Mouse (Mus musculus) gastrocnemius, postnatal 10 days (tissue): Measurements from ENCODE around the gene 4933411K16Rik. TPM values are rescaled to one million over a fixed set of nuclear protein-coding genes. Genes with fewer than 3 reads are reported as not detected.

ENCODE experiments used
- DNase-seq: peaks from one replicate; pipeline ENCODE4 v3.0.0; 2021; ENCODE audit warnings: mixed read lengths
- long read RNA-seq, 2 experiments: library from polyadenylated mRNA; stranded (forward); transcript quantifications; one replicate each; pipeline ENCODE4 v2.0.0; 2021
- total RNA-seq, 2 experiments: library from RNA; stranded (reverse); gene quantifications; 2 replicates each; pipeline ENCODE4 v1.2.3; 2021

Gene 4933411K16Rik
- total RNA-seq = under 1 TPM; 0.40 to 0.50 TPM
- long read RNA-seq, experiment 1 = 0 reads
- long read RNA-seq, experiment 2 = 0 reads

DNA sequence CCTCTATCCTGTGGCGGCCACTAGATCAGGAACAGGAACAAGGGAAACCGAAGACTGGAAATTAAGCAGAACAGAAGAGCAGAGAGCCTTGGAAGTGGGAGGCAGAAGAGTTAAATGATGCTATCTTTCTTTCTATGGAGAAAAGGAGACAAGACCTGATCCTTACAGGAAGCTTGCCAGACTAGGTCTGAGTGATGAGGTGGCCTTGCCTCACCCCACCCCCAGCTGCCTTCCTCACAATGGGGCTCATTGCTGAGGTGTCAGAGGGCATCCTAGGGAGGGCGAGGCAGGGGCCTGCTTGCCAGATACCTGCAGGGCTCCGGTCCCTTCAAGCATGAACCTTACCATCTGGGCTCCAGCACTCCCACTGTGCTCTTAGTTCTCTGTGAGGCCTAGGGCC lies at the start of gene 4933411K16Rik:
4933411K16Rik (plus strand) TSS at position 301 of the 400 bp plus-strand sequence.
- DNase-seq = no peak

DNA sequence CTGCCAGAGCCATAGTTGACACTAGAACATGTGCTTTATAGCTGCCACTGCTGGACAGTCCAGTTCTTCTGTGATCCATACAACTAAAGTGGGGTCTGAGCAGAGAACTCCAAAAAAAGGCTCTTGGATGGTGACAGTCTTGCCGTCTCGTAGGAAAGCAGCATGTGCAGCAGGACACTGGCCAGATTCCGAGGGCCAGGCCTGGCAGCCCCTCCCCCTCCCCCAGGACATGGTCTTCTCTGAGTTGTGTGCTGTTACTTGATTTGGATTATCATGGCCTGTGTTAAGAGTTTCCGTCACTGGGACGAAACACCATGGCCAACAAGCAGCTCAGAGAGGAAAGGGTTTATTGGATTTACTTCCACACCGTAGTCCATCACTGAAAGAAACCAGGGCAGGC lies 47.8 kb upstream of the 4933411K16Rik start:
- DNase-seq = no peak

DNA sequence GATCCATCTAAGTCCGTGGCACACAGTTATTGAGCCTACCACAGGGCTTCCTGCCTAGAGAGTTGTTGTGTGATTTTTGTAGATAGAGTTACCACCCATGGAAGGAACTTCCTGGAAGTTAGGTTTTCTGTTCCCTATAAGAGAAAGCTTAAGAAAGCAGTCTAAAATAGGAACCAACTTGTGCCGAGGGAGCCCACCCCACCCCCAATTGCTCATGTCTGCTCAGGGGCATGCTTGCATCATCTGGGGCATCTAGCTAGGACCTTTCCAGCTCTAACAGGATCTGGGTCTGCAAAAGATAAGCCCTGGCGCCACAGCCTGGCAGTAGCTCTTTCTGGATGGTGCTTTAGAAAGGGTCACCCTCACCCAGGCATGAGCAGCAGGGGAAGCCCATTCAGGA lies 46.4 kb upstream of the 4933411K16Rik start:
- DNase-seq = no peak

DNA sequence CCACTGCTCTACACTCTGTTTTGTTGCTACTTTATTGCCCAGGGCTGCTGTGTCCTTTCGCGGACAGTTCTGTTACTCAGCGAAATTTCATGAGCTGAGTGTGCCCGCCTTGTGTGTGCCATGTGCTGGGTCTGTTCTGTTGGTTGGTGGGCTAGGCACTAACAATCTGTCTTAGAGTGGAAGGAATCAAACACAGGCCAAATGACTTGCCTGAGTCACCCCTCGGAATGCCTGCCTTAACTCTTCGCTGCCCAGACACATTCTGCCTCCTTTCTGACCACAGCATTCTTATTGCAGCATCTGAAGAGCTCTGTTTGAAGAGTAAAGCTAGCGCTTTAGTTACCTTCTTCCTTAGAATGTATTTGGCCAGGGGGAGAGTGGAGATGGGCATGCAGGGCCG lies 45.5 kb upstream of the 4933411K16Rik start:
- no peak for DNase-seq

DNA sequence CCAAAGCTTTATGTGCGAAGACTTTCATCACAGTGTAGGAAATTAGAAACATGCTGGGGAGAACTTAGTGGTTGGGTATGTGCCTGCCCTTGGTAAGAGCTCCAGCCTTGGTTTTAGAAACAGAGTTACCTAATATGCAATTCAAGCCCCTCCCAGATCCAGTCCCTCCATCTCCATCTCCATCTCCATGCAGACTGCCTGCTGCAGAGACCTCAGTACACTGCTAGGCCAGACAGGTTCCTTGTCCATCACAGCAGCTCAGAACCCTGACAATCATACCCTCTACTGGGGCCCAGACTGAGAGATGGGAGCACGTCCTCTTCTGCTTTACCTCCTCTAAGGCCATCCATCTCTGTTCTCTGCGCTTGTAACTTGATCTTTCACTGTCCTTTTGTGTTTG lies 43.5 kb upstream of the 4933411K16Rik start:
- DNase-seq = no peak

DNA sequence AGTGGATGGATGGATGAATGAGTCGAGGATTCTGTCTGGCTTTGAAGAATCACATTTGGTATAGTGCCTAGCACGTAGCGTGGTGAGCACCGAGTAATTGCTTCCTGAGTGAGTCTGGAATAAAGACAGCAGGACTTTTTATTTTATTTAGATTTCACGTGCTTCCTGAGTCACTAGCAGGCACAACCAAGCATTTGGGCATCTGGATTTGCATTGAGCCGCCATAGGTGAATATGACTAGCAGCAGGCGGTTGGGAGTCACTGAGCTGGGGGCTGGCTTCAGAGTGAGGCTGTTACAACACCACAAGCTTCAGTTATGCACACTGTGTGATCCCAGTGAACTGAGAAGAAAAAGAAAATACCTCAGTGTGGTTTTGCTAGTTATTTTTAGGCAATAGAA lies 43.0 kb upstream of the 4933411K16Rik start:
- DNase-seq = no peak

DNA sequence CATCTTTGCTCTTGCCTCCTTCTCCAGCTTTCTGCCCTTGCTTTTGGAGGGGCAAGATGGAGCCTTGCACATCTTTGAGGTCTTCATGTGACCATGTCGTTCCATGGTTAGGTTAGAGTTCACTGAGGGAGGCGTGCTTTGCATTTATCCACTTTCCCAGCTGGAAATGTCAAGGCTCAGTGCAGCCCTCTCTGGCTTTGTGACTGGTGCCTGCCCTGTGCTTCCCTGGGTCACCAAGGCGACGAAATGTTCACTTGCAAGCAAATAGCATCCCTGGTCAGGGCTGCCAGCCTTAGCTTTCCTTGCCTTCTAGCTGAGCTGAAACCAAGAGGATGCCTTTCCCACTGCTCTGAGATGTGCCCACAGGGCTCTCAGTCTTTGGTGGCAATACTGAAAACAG lies 41.6 kb upstream of the 4933411K16Rik start:
- no peak for DNase-seq

DNA sequence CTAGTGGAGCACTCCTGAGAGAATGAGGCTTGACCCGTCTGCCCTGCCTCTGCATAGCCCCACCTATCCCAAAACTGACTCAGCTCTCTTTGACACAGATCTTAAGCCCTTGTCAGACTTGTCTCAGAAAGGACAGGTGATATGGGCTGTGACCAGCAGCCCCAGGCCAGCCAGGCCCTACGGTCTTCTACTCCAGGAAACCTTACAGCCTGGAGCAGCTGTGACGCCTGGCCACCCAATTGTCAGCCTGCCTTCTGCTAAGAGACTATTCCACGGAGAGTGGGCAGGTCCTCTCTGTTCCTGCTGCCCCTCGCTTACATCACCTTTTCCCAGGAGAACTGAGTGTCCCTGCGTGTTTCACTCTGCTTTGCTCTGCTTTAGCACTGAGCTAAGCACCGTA lies 40.9 kb upstream of the 4933411K16Rik start:
- no peak for DNase-seq

DNA sequence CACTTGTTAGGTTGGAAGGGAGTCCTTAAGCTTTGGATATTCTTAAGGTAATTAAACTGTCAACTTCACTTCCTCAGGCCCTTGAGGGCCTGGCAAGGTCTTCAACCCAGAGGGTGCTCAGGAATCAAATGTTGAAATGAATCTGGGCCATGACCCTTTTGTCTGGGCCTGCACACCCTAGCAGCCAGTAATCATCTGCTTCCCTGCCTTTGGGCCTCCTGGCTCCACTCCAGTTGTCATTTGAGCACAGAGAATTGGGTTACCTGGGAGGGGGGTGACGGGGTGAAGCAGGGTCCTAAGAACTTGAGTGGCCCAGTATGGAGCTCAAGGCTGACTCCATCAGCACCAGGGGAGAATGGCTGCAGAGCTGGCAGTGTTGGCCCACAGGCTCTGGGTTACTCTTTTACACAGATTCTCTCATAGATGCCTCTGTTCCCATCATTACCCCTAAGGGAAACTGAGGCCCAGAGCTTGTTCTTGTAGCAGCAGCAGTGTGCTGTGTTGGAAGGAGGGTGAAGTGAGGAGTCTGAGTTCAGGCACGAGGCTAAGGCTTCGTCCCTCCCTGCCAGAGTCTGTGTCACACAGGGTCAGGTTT lies 37.7 kb upstream of the 4933411K16Rik start:
- peak; percentile 35 for DNase-seq

DNA sequence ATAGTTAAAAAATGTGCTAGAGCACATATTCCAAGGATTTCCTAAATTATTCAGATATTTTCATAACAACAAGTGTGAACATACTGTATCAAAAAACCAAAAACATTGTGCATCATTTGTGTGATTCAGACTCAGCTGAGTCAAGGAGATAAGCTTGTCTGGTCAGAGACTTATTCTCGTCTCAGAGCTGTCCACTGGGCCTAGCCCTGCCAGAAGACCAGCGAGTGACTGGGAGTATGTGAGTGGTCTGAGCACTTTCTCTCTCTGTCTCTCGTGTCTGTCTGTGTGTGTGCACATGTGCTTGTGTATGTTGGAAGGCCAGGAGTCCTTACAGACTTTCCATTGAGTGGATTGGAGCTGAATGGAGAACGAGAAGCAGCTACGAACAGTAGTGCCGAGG lies 37.0 kb upstream of the 4933411K16Rik start:
- DNase-seq = no peak

DNA sequence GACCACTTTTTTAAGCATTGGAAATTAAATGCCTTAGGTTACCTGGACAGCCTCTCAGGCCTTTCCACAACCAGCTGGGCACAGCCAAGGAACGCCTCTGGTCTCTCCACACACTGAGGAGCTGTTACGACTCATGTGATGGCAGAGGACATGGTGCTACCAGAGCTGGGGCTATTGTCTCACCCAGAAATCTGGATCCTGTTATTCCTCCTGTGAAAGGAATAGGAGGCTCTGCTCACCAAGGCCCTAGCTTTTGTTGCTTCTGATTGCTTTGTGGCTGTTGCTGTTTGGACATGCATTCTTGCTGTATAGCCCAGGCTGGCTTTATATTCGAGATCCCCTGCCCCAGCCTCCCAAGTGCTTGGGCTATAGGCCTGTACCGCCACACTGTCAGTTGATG lies 35.8 kb upstream of the 4933411K16Rik start:
- no peak for DNase-seq

DNA sequence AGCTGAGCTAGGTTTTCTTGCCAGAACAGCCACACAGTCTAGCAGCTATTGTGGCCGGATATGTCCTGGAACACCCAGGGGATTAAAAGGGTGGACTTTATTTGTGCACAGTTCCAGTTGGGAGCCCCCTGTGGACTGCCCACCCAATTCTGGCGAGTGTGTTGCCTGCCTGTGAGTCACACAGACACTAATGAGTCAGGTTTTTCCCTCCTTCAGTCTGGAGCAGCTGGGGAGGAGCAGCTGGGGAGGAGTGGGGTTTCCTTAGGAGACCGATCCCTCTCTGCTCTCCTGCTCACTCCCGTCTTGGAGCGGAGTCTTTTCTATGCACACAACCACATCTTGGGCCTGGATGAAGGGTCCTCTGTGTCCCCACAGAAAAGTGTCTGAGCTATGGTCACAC lies 35.2 kb upstream of the 4933411K16Rik start:
- no peak for DNase-seq

DNA sequence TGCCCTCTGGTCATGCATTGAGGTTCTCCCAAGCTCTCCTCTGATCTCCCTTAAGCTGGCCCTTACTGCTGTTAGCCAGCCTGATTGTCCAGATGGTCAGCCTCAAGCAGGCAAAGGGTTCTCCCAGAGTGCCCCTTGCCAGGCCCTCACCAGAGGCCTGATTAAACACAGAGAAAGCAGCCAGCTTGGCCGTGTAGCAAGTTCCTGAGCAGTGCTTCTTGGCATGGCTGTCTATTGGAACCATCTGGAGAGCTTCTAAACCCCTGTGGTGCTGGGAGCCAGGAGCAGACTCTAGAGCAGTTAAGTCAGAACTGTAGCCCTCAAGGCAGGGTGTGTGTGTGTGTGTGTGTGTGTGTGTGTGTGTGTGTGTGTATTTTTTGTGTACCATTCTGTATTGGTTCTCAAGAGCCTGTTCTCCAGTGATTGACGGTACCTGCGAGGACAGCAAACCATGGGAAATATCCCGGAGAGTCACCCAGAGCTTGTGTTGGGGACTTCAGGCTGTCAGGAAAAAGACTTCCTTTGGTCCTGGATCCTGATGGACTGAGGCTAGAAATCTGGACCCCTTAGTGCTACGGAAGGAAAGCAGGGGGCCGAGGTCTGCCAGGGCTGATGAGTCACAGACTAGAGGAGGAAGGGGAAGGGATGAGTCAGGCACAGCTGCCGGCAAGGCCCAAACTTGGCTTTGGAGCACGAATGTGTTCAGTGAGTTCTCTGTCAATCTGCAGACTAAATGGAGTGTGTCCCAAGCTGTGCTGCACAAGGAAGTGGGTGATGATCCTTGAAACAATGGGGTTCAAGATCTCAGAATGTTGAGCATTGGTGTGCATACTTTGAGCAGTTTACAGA lies 34.4 kb upstream of the 4933411K16Rik start:
- DNase-seq = peak; percentile 60

DNA sequence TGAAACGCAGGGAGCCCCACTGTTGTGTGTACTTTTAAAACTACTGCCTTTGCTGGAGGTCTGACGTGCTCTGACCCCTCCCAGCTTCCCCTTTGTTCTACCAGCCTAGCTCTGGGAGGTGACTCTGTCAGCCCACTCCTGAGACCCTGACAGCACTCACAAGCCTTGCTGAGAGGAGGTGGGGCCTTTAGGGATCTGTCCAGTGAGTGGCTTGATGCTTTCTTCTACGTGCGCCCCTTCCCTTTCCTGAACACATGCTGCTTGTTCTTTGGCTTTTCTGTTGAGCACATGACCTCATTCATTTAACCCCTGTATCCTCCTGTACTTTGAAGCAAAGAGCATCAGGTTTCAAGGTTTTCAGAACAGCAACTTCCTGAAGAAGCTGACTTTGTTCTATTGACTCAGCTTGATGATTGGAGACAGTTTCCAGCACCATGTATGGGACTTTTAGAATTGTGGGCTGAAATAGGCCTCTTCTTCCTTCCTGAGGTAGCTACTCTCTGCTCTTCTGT lies 33.0 kb upstream of the 4933411K16Rik start:
- DNase-seq = no peak

DNA sequence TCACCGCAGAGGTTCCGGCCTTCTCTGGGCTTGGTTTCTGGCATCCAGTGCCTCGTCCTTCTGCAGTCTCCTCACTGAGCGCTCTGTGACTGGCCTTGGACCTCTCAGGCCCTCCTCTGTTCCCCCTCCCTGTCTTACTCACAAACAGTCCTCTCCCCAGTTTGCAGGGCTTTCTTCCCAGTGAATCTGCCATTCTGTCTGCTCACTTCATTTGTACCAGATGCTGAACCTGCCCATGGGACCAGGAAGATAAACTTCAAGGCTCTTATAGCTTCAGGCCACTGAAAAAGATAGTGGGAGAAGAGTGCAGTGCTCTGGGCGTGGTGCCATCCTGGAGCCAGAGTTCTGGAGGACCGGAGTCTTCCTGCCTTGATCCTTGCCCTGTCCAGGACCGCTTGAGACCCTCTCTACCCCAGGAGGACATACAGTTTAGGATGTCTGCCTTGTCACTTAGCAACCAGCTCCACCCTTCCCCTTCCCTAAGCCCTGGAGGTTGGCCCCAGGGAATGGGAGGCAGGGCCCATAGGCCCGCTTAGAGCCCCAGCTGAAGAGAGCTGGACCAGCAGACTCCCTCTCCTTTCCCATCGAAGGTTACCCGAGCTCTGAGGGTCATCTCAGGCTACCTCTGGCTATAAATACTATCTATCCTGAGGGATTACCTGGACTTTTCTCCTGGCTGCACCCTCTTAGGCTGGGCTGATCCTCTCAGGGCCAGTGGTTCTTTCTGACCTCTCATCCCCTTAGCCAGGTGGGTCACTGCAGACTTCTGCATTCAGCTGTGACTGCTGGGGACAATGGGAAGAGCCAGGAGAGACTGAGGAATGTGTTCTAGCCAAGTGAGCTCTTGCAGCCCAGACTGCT lies 30.1 kb upstream of the 4933411K16Rik start:
- no peak for DNase-seq

DNA sequence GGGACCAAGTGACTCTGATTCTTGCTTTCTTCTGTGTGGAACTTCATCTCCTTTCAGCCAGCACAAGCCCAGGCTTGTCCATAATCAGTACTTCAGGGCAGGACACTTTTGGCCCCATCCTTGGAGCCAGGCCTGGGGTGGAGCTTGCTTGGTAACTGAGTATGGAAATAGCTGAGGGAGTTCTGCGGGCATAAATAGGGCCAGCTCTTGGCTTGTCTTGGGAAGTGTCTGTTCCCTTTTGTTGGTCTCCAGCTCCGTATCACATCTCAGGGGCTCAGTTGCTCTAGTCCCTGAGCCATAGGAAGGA lies 29.6 kb upstream of the 4933411K16Rik start:
- no peak for DNase-seq

DNA sequence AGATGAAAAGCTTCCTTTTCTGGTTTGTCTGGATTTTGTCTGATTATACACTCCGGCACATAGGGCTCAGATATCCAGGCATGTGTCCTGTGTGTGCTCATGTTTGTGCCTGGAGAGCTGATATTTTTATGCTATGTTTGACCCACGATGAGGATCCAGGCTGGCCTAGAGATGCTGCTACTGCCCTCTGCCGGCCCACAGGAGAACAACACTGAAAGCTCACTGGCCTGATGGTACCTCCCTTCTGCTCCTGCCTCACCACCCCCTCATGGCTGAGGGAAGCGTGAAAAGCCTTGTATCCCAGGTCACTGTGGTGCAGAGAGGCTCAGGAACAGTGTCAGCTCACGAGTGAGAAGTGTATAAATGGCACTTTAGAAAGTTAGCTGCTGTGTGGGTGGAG lies 25.9 kb upstream of the 4933411K16Rik start:
- peak; percentile 84 for DNase-seq

DNA sequence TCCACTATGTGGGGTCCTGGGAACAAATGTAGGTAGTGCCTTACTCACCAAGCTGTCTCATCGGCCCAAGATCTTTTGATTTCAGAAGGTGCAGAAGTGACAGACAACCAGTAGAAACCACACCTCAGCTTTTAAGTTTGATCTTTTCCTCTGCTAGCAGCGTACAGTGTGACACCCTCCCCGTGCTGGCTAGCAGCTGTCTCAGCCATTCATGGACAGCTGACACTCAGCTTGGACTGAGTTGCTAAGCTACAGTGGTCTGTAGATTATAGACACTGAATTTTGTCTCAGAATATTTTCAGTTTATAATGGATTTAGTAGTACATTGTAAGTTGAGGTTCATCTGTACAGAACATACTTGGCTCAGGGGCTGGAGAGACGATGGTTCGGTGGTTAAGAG lies 20.9 kb upstream of the 4933411K16Rik start:
- no peak for DNase-seq

DNA sequence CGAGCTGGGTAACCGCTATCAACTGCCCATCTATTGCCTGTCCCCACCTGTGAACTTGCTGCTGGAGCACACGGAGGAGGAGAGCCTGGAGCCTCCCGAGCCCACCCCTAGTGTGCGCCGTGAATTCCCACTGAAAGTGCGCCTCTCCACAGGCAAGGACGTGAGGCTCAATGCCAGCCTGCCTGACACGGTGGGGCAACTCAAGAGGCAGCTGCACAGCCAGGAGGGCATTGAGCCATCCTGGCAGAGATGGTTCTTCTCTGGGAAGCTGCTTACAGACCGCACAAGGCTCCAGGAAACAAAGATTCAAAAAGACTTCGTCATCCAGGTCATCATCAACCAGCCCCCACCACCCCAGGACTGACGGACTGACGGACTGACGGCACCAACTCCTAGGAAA lies 18.4 kb upstream of the 4933411K16Rik start:
- peak; percentile 57 for DNase-seq

DNA sequence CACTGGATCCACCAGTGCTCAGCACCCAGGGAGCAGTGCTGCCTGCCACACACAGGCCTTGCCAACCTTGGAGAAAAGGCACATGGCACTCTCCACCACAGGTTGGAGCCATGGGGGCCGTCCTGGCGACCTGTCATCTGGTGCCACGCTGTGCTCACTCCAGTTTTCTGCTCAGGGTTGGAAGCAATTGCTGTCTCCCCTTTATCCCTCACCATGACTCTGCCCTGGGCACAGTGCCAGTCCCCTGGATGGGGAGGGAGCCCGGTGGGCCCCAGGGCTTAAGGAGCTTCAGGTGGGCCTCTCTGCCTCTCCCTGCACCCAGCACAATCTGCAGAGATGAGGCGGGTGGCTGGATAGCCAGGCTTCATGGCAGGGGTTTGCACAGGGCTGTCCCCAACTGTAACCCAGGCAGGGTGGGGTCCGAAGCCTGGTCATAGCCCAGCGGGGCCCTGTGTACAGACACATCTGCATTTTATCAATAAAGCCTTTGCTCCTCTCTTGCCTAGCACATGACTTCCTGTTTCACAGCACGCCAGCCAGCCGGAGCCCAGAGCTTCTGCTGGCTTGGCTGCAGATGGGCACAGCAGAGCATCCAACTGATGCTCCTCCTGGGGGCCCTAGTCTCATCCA lies 17.8 kb upstream of the 4933411K16Rik start:
- DNase-seq = peak; percentile 50

DNA sequence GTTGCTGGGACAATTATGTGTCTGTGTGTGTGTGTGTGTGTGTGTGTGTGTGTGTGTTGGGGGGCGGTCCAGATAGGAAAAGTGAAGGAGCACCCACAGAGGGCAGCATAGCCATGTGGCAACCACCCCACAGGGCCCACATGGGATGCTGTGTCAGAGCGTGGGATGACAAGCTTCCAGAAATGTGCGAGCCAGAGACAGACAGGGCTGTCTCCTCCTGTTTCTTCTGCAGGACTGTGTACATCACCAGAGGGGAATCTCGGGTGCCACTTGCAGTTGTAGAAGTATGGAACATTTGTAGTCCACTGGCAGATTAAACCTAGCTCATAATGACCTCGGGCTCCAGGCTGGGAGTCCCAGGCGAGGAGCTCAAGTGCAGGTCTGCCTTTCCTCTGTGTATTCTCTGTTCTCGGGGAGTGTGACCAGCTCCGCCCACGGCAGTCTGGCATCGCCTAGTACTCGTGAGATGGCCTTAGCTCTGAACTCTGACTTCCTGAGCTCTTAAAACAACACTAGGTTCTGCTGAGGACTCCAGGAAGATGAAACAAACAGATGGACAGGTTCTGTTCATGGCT lies 17.1 kb upstream of the 4933411K16Rik start:
- no peak for DNase-seq
